Mouse (Mus musculus): ENCODE results near the gene Rnf222.

The Rnf222 gene

GRCm38 (mm10) chr11:68857329-68857728, 31.0 kb upstream of the Rnf222 start:
- Histone ChIP-seq H3K4me1 (replicated peaks; ENCODE audit: low read depth, low read length) (peaks cover 30% of the 10 kb centered on the region), H3K27me3 (ENCODE audit: insufficient read depth, low read length) (no peaks in the 10 kb centered on the region), H3K9me3 (ENCODE audit: low read length) (no peaks in the 10 kb centered on the region), H3K4me3 (replicated peaks; ENCODE audit: low read length) (no peak overlapping the region), H3K36me3 (ENCODE audit: insufficient read depth, low read length) (no peaks in the 10 kb centered on the region)
- TF ChIP-seq CTCF (conservative IDR thresholded peaks at IDR 0.05; ENCODE audit: low read length): no peak
- no peak for TF ChIP-seq NANOG (IDR thresholded peaks at IDR 0.05; ENCODE audit: borderline replicate concordance, low read length)
- TF ChIP-seq POU5F1 (IDR thresholded peaks at IDR 0.05; ENCODE audit: borderline replicate concordance, low read length): no peak

GRCm38 (mm10) chr11:68859943-68860593, 28.3 kb upstream of the Rnf222 start:
- TF ChIP-seq CTCF (conservative IDR thresholded peaks at IDR 0.05; ENCODE audit: low read length) (no peak), POU5F1 (IDR thresholded peaks at IDR 0.05; ENCODE audit: borderline replicate concordance, low read length) (no peak), NANOG (IDR thresholded peaks at IDR 0.05; ENCODE audit: borderline replicate concordance, low read length) (no peak)
- no peaks in the 10 kb centered on the region for H3K9me3 ChIP-seq (ENCODE audit: low read length)
- H3K36me3 ChIP-seq (ENCODE audit: insufficient read depth, low read length): no peaks in the 10 kb centered on the region
- H3K27me3 ChIP-seq (ENCODE audit: insufficient read depth, low read length): peaks cover 3% of the 10 kb centered on the region; the same call in 1 of the 2 replicates
- peaks cover 14% of the 10 kb centered on the region for H3K4me1 ChIP-seq (replicated peaks; ENCODE audit: low read depth, low read length)
- no peak overlapping the region for H3K4me3 ChIP-seq (replicated peaks; ENCODE audit: low read length)

GRCm38 (mm10) chr11:68862260-68862659, 26.1 kb upstream of the Rnf222 start:
- Histone ChIP-seq H3K36me3 (ENCODE audit: insufficient read depth, low read length) (no peaks in the 10 kb centered on the region), H3K4me1 (replicated peaks; ENCODE audit: low read depth, low read length) (peaks cover 6% of the 10 kb centered on the region), H3K9me3 (ENCODE audit: low read length) (no peaks in the 10 kb centered on the region), H3K27me3 (ENCODE audit: insufficient read depth, low read length) (peaks cover 9% of the 10 kb centered on the region; the same call in 1 of the 2 replicates), H3K4me3 (replicated peaks; ENCODE audit: low read length) (no peak overlapping the region)
- no peak for TF ChIP-seq CTCF (conservative IDR thresholded peaks at IDR 0.05; ENCODE audit: low read length)

- H3K9me3 ChIP-seq (ENCODE audit: low read length): no peaks in the 10 kb centered on the region
- no peak overlapping the region for H3K4me3 ChIP-seq (replicated peaks; ENCODE audit: low read length)
- H3K36me3 ChIP-seq (ENCODE audit: insufficient read depth, low read length): no peaks in the 10 kb centered on the region
- H3K4me1 ChIP-seq (replicated peaks; ENCODE audit: low read depth, low read length): peaks cover 5% of the 10 kb centered on the region
- peaks cover 9% of the 10 kb centered on the region; the same call in 1 of the 2 replicates for H3K27me3 ChIP-seq (ENCODE audit: insufficient read depth, low read length)
- no peak for TF ChIP-seq CTCF (conservative IDR thresholded peaks at IDR 0.05; ENCODE audit: low read length)
- TF ChIP-seq POU5F1 (IDR thresholded peaks at IDR 0.05; ENCODE audit: borderline replicate concordance, low read length): no peak
- no peak for TF ChIP-seq NANOG (IDR thresholded peaks at IDR 0.05; ENCODE audit: borderline replicate concordance, low read length)
These were observed 24.7 kb upstream of the Rnf222 start for GRCm38 (mm10) chr11:68863631-68864091.

- TF ChIP-seq POU5F1 (IDR thresholded peaks at IDR 0.05; ENCODE audit: borderline replicate concordance, low read length): no peak
- TF ChIP-seq NANOG (IDR thresholded peaks at IDR 0.05; ENCODE audit: borderline replicate concordance, low read length): no peak
- no peak for TF ChIP-seq CTCF (conservative IDR thresholded peaks at IDR 0.05; ENCODE audit: low read length)
- no peaks in the 10 kb centered on the region for H3K4me1 ChIP-seq (replicated peaks; ENCODE audit: low read depth, low read length)
These were observed 23.7 kb upstream of the Rnf222 start for GRCm38 (mm10) chr11:68864544-68865189.

GRCm38 (mm10) chr11:68871277-68871676, 17.1 kb upstream of the Rnf222 start:
- TF ChIP-seq POU5F1 (IDR thresholded peaks at IDR 0.05; ENCODE audit: borderline replicate concordance, low read length) (no peak), NANOG (IDR thresholded peaks at IDR 0.05; ENCODE audit: borderline replicate concordance, low read length) (no peak), CTCF (conservative IDR thresholded peaks at IDR 0.05; ENCODE audit: low read length) (no peak)
- H3K4me3 ChIP-seq (replicated peaks; ENCODE audit: low read length): peak overlapping the region; percentile 11; the same call in 1 of the 2 replicates
- peaks cover 22% of the 10 kb centered on the region for H3K4me1 ChIP-seq (replicated peaks; ENCODE audit: low read depth, low read length)
- H3K9me3 ChIP-seq (ENCODE audit: low read length): no peaks in the 10 kb centered on the region
- peaks cover 3% of the 10 kb centered on the region; the same call in 1 of the 2 replicates for H3K27me3 ChIP-seq (ENCODE audit: insufficient read depth, low read length)
- no peaks in the 10 kb centered on the region for H3K36me3 ChIP-seq (ENCODE audit: insufficient read depth, low read length)

More at GRCm38 (mm10) chr11:68864544-68865189, 23.7 kb upstream of the Rnf222 start:
- Histone ChIP-seq H3K27me3 (ENCODE audit: insufficient read depth, low read length) (peaks cover 9% of the 10 kb centered on the region; the same call in 1 of the 2 replicates), H3K4me3 (replicated peaks; ENCODE audit: low read length) (no peak overlapping the region), H3K36me3 (ENCODE audit: insufficient read depth, low read length) (no peaks in the 10 kb centered on the region), H3K9me3 (ENCODE audit: low read length) (no peaks in the 10 kb centered on the region)

- H3K4me1 ChIP-seq (replicated peaks; ENCODE audit: low read depth, low read length): peaks cover 22% of the 10 kb centered on the region
- no peaks in the 10 kb centered on the region for H3K9me3 ChIP-seq (ENCODE audit: low read length)
- TF ChIP-seq POU5F1 (IDR thresholded peaks at IDR 0.05; ENCODE audit: borderline replicate concordance, low read length): no peak
- TF ChIP-seq CTCF (conservative IDR thresholded peaks at IDR 0.05; ENCODE audit: low read length): no peak
- TF ChIP-seq NANOG (IDR thresholded peaks at IDR 0.05; ENCODE audit: borderline replicate concordance, low read length): no peak
- H3K27me3 ChIP-seq (ENCODE audit: insufficient read depth, low read length): no peaks in the 10 kb centered on the region
- peak within 1 kb of the TSS; percentile 11; the same call in 1 of the 2 replicates for H3K4me3 ChIP-seq (replicated peaks; ENCODE audit: low read length)
- no peaks in the 10 kb centered on the region for H3K36me3 ChIP-seq (ENCODE audit: insufficient read depth, low read length)
These were observed 16.6 kb upstream of the Rnf222 start, which contains the start of gene Ndel1 for GRCm38 (mm10) chr11:68871748-68872147. TSS of gene Ndel1 (minus strand) at chr11:68871858.

- no peak for TF ChIP-seq POU5F1 (IDR thresholded peaks at IDR 0.05; ENCODE audit: borderline replicate concordance, low read length)
- no peak for TF ChIP-seq NANOG (IDR thresholded peaks at IDR 0.05; ENCODE audit: borderline replicate concordance, low read length)
- TF ChIP-seq CTCF (conservative IDR thresholded peaks at IDR 0.05; ENCODE audit: low read length): peak; percentile 73
- H3K27me3 ChIP-seq (ENCODE audit: insufficient read depth, low read length): no peaks in the 10 kb centered on the region
- H3K36me3 ChIP-seq (ENCODE audit: insufficient read depth, low read length): no peaks in the 10 kb centered on the region
- H3K4me1 ChIP-seq (replicated peaks; ENCODE audit: low read depth, low read length): peaks cover 37% of the 10 kb centered on the region
- H3K9me3 ChIP-seq (ENCODE audit: low read length): no peaks in the 10 kb centered on the region
- no peak overlapping the region for H3K4me3 ChIP-seq (replicated peaks; ENCODE audit: low read length)
These were observed 13.5 kb upstream of the Rnf222 start for GRCm38 (mm10) chr11:68874841-68875240.

Data from E14TG2a.4 (cell line).